Mouse (Mus musculus) forebrain, embryonic 14.5 days (tissue): ENCODE measurements around the gene Gm4907. TPM values are rescaled to one million over a fixed set of nuclear protein-coding genes. Genes with fewer than 3 reads are reported as not detected.
"Not testable (repeated sequence)": the region's sequence is repeated elsewhere in the genome, so short reads cannot be mapped to it uniquely, and the experiment has no call there.

Source experiments
- ATAC-seq: fragments of 200-750 bp; cut with Nextera tagmentation; 2 replicates; pipeline ENCODE4 v1.8.0; 2017; ENCODE audit warnings: mild to moderate bottlenecking, moderate library complexity
- DNase-seq: peaks from one replicate; pipeline ENCODE4 v3.0.0-alpha.2; 2015; ENCODE audit warnings: low spot score
- H3K27ac ChIP-seq: fragments of 300-500 bp; sonication (generic); 2 replicates; pipeline ENCODE4 v1.5.1; 2014; ENCODE audit warnings: low read depth, mild to moderate bottlenecking, control low read depth, low read length, moderate library complexity
- H3K27me3 ChIP-seq: fragments of 300-500 bp; sonication (generic); replicated peaks from 2 replicates; pipeline ENCODE4 v1.6.1; 2014; ENCODE audit warnings: low read length, control low read depth, mixed read lengths; ENCODE audit not compliant: control insufficient read depth, insufficient read depth
- H3K36me3 ChIP-seq: fragments of 300-500 bp; sonication (generic); 2 replicates; pipeline ENCODE4 v1.6.1; 2014; ENCODE audit warnings: low read length, control low read depth; ENCODE audit not compliant: control insufficient read depth, insufficient read depth
- H3K4me1 ChIP-seq: fragments of 300-500 bp; sonication (generic); 2 replicates; pipeline ENCODE4 v1.6.1; 2014; ENCODE audit warnings: antibody characterized with exemption, low read length, control low read depth; ENCODE audit not compliant: control insufficient read depth, insufficient read depth
- H3K4me2 ChIP-seq: fragments of 300-500 bp; sonication (generic); 2 replicates; pipeline ENCODE4 v1.6.1; 2014; ENCODE audit warnings: mild to moderate bottlenecking, control low read depth, low read length
- H3K4me3 ChIP-seq: fragments of 300-500 bp; sonication (generic); 2 replicates; pipeline ENCODE4 v1.5.1; 2014; ENCODE audit warnings: low read depth, low read length, control low read depth
- H3K9ac ChIP-seq: fragments of 300-500 bp; sonication (generic); 2 replicates; pipeline ENCODE4 v1.6.1; 2014; ENCODE audit warnings: mild to moderate bottlenecking, low read length, control low read depth, moderate library complexity
- H3K9me3 ChIP-seq: fragments of 300-500 bp; sonication (generic); replicated peaks from 2 replicates; pipeline ENCODE4 v1.6.1; 2016; ENCODE audit warnings: low read length, control low read depth, mixed read lengths; ENCODE audit not compliant: control insufficient read depth
- WGBS: fragments of 180-500 bp; shearing (Covaris S2); extraction: QIAGEN DNeasy Blood & Tissue Kit; methylation state at CpG from one replicate; pipeline ENCODE4 v1.1.7; 2014; 5-methylcytosine and 5-hydroxymethylcytosine counted together
- polyA plus RNA-seq: library from polyadenylated mRNA; unstranded; fragments of >200 nt; fragmentation: Nextera tagmentation; extraction: Ambion mirVana; gene quantifications from 2 replicates; pipeline ENCODE4 v1.2.1, GENCODE M21; 2014

Gene Gm4907
- not detected in 2 replicates for polyA plus RNA-seq

GRCm38 (mm10) chrX:23882253-23882652 is at the start of gene Gm4907:
Gene Gm4907, plus strand, starts transcription at chrX:23882553.
- H3K27ac ChIP-seq, H3K4me2 ChIP-seq, H3K36me3 ChIP-seq, ATAC-seq, H3K27me3 ChIP-seq, H3K9me3 ChIP-seq, DNase-seq, H3K4me1 ChIP-seq, H3K9ac ChIP-seq, H3K4me3 ChIP-seq: not testable (repeated sequence)
- WGBS, result 72% methylated on average over 2 of the region's 2 CpGs

- not testable (repeated sequence) for ATAC-seq, H3K4me2 ChIP-seq, H3K27me3 ChIP-seq, H3K9me3 ChIP-seq, DNase-seq, H3K4me1 ChIP-seq, H3K36me3 ChIP-seq, H3K27ac ChIP-seq, H3K4me3 ChIP-seq, H3K9ac ChIP-seq
- WGBS, result 89% methylated on average over 11 of the region's 11 CpGs
These were observed 48.6 kb upstream of the Gm4907 start for GRCm38 (mm10) chrX:23833784-23834183.

- Histone ChIP-seq H3K9me3 (no peaks in the 10 kb centered on the region), H3K9ac (no peak overlapping the region)
These were observed 41.4 kb upstream of the Gm4907 start for GRCm38 (mm10) chrX:23840921-23841320.

GRCm38 (mm10) chrX:23954161-23954560 is 71.8 kb downstream of the Gm4907 start:
- no peaks in the 10 kb centered on the region for H3K27me3 ChIP-seq
- 0 out of 2 replicates have a peak, but pooled peaks cover 2% of the 10 kb centered on the region for H3K9me3 ChIP-seq
- WGBS, result 49% methylated on average over 2 of the region's 2 CpGs
- no peaks in the 10 kb centered on the region for H3K4me1 ChIP-seq
- H3K4me3 ChIP-seq, result no peak overlapping the region
- ATAC-seq, result no peak
- no peaks in the 10 kb centered on the region for H3K36me3 ChIP-seq
- no peak overlapping the region for H3K27ac ChIP-seq
- no peak overlapping the region for H3K4me2 ChIP-seq
- DNase-seq, result no peak
- no peak overlapping the region for H3K9ac ChIP-seq

More at GRCm38 (mm10) chrX:23840921-23841320, 41.4 kb upstream of the Gm4907 start:
- 77% methylated on average over 1 of the region's 1 CpGs for WGBS
- no peak overlapping the region for H3K4me2 ChIP-seq
- H3K4me1 ChIP-seq, result no peaks in the 10 kb centered on the region
- H3K4me3 ChIP-seq, result no peak overlapping the region
- ATAC-seq (no peak), DNase-seq (no peak)
- no peaks in the 10 kb centered on the region for H3K36me3 ChIP-seq
- H3K27ac ChIP-seq, result no peak overlapping the region
- no peaks in the 10 kb centered on the region for H3K27me3 ChIP-seq

Other genes with a start within 250 kb of the Gm4907 start
- gene Wdr44, start 189.5 kb upstream of the Gm4907 start, polyA plus RNA-seq, result 11.3 and 16.7 TPM in 2 replicates
- not detected in 2 replicates for gene Gm4985, start 76.4 kb downstream of the Gm4907 start, polyA plus RNA-seq